Mouse (Mus musculus): ENCODE measurements at regions not wholly inside any gene's neighbourhood (a gene's known extent, or its start where the extent isn't known, plus 50 kb on each side); places are given as distances from the start of the nearest gene placed in this dataset.
"Not testable (repeated sequence)": the region's sequence is repeated elsewhere in the genome, so short reads cannot be mapped to it uniquely, and the experiment has no call there.

- H3K9ac ChIP-seq: no peak overlapping the region
- WGBS: 74% methylated on average over 6 of the region's 6 CpGs
Observed at GRCm38 (mm10) chr5:134046086-134046485, 53.4 kb upstream of the Castor2 start.

DNA sequence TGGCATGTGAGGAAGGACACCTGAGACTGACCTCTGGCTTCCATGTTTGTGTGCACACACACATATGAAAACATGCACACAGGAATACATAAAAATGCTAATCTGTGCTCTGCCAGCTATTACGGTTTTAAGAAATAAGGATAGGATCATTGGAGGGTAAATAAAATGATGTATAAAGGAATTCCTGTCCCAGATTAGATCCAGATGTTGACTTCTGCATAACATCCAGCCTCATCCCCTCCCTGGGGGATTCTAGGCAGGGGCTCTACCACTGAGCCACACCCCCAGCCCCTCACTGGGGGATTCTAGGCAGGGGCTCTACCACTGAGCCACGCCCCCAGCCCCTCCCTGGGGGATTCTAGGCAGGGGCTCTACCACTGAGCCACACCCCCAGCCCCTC lies 56.6 kb upstream of the Castor2 start:
- ATAC-seq (ENCODE audit: extremely low read depth, insufficient number of reproducible peaks, low FRiP score, low TSS enrichment); H3K27me3 ChIP-seq (replicated peaks); H3K4me1 ChIP-seq; H3K4me2 ChIP-seq; H3K9ac ChIP-seq; H3K4me3 ChIP-seq; H3K27ac ChIP-seq (replicated peaks); H3K36me3 ChIP-seq; H3K9me3 ChIP-seq: not testable (repeated sequence)
- 81% methylated on average over 1 of the region's 2 CpGs for WGBS

More at GRCm38 (mm10) chr5:134046086-134046485, 53.4 kb upstream of the Castor2 start:
- no peak for ATAC-seq (ENCODE audit: extremely low read depth, insufficient number of reproducible peaks, low FRiP score, low TSS enrichment)
- Histone ChIP-seq H3K4me2 (no peak overlapping the region), H3K36me3 (no peaks in the 10 kb centered on the region), H3K4me3 (no peak overlapping the region), H3K27me3 (replicated peaks) (no peaks in the 10 kb centered on the region), H3K27ac (replicated peaks) (no peak overlapping the region), H3K9me3 (peaks cover 12% of the 10 kb centered on the region), H3K4me1 (no peaks in the 10 kb centered on the region)

DNA sequence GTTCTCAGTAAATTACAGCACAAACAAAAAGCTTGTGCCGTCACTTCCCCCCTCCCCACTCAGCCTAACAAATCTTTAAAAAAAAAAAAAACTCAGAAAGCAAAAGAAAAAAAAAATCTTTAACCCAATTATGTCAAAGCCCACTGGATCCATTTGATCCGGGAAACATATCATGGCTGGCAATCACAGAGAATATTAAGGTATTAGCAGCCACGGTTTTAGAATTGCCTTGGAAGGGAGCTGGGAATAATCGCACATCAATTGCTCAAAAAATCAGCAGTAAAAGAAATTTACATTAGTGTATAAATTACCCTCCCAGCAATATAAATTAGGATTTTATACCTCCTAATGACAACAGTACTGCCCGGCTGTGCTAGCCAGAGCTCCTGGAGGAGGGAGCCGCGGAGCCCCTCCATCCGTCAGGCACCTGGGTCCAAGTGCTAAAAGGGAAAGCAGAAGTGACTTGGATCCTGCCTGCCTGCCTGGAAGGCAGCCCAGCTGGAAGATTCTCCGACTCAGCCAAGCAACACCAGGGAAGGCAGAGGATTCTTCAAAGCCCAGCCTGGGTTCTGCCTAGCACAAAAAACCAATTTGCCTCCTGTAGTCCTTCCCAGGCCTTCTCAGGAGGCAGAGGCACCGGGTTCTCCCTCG lies 72.1 kb upstream of the Castor2 start:
- no peak for ATAC-seq (ENCODE audit: extremely low read depth, insufficient number of reproducible peaks, low FRiP score, low TSS enrichment)
- H3K4me2 ChIP-seq: no peak overlapping the region

DNA sequence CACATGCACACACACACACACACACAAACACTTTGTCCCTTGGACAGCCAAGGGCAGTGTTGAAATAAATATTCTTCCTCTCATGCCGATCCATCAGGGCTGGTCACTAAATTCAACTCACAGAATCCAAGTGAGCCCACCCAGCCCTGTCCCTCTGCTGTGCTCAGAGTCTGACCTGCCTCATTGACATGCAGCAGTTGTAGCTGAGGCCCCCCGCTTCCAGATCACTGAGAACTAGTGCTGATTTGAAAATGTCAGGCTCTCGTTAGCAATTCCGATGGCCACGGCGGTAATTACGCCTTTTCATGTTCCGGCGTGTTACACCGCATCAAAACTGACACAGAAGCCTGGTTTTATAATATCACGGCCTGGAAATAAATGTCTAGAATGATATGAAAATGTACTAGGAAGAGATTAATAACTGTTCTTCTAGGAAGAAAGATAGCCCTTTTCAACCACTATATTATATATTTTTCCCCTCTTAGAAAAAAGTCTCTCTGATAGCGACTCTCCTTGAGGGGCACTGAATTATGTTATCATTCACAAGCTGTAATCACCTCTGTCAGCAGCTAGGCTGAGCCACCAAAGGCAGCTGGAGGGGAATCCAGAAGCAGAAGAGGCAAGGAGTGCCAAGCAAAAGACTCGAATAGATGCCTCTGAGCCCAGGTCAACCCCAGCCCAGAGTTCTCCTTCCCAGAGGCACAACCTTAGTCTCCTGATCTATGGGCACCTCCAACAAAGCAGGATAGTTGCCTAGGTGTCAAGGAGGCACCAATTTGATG lies 79.7 kb upstream of the Castor2 start:
- no peaks in the 10 kb centered on the region for H3K36me3 ChIP-seq
- no peak overlapping the region for H3K27ac ChIP-seq (replicated peaks)
- peaks cover 16% of the 10 kb centered on the region for H3K4me1 ChIP-seq
- WGBS: 56% methylated on average over 13 of the region's 13 CpGs
- peaks cover 8% of the 10 kb centered on the region for H3K9me3 ChIP-seq
- no peak overlapping the region for H3K4me2 ChIP-seq
- H3K27me3 ChIP-seq (replicated peaks): no peaks in the 10 kb centered on the region
- H3K4me3 ChIP-seq: no peak overlapping the region
- H3K9ac ChIP-seq: 0 out of 2 replicates have a peak overlapping the region, but pooled peaks have one; percentile 33
- no peak for ATAC-seq (ENCODE audit: extremely low read depth, insufficient number of reproducible peaks, low FRiP score, low TSS enrichment)

More for the DNA sequence above, 72.1 kb upstream of the Castor2 start:
- Histone ChIP-seq H3K4me3 (no peak overlapping the region), H3K27me3 (replicated peaks) (no peaks in the 10 kb centered on the region), H3K4me1 (peaks cover 7% of the 10 kb centered on the region; the same call in 1 of the 2 replicates), H3K36me3 (no peaks in the 10 kb centered on the region), H3K9ac (no peak overlapping the region), H3K27ac (replicated peaks) (no peak overlapping the region), H3K9me3 (no peaks in the 10 kb centered on the region)
- WGBS: 60% methylated on average over 11 of the region's 11 CpGs

- Histone ChIP-seq H3K9me3 (peaks cover 8% of the 10 kb centered on the region), H3K27ac (replicated peaks) (peak overlapping the region; percentile 71), H3K36me3 (no peaks in the 10 kb centered on the region), H3K27me3 (replicated peaks) (peaks cover 8% of the 10 kb centered on the region), H3K4me3 (no peak overlapping the region), H3K9ac (0 out of 2 replicates have a peak overlapping the region, but pooled peaks have one; percentile 50), H3K4me1 (peaks cover 25% of the 10 kb centered on the region), H3K4me2 (peak overlapping the region; percentile 38)
- ATAC-seq (ENCODE audit: extremely low read depth, insufficient number of reproducible peaks, low FRiP score, low TSS enrichment): peak; percentile 79
- 12% methylated on average over 13 of the region's 13 CpGs for WGBS
Observed at GRCm38 (mm10) chr5:134014257-134015163, 85.0 kb upstream of the Castor2 start.

DNA sequence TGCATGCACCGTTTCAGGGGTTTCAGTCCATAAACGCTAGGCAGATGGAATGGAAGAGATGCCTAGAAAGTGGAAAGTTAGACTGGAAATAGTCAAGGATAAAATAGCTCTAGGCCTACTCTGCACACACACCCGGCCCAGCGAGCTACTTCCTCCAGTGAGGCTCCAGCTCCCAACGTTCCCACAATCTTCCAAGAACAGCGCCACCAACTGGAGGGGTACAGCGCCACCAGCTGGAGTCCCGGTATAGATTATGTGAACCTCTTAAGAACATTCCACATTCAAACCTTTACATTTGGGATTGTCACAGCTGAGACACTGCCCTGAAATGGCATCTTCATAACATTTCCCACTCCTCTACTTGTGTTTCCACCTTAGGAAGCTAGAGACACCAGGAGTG lies 86.3 kb upstream of the Castor2 start:
- Histone ChIP-seq H3K4me1 (peaks cover 25% of the 10 kb centered on the region), H3K27me3 (replicated peaks) (peaks cover 20% of the 10 kb centered on the region), H3K4me3 (no peak overlapping the region), H3K9me3 (peaks cover 5% of the 10 kb centered on the region), H3K9ac (no peak overlapping the region), H3K4me2 (no peak overlapping the region), H3K27ac (replicated peaks) (peak overlapping the region; percentile 71), H3K36me3 (no peaks in the 10 kb centered on the region)
- no peak for ATAC-seq (ENCODE audit: extremely low read depth, insufficient number of reproducible peaks, low FRiP score, low TSS enrichment)
- 78% methylated on average over 8 of the region's 8 CpGs for WGBS

DNA sequence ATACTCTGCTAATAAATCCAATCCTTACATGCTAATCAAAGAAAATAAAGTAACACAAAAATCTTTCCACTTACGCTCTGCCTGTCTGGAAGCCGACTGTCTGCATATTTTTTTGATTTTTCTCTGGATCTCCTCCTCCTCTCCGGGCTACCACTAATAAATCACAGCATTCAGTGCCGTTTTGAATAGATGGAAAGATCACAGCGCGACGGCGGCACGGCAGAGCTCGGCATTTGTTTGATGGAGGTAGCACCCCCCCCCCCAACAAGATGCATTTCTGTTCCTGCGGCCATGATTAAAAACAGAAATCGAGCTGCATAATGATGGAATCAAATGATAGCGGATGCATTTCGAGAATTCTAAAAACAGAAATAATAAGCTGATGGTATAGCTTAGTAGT lies 89.7 kb upstream of the Castor2 start:
- Histone ChIP-seq H3K36me3 (no peaks in the 10 kb centered on the region), H3K9me3 (no peaks in the 10 kb centered on the region), H3K27ac (replicated peaks) (no peak overlapping the region), H3K4me3 (no peak overlapping the region), H3K9ac (no peak overlapping the region), H3K27me3 (replicated peaks) (peaks cover 23% of the 10 kb centered on the region), H3K4me1 (peaks cover 28% of the 10 kb centered on the region), H3K4me2 (no peak overlapping the region)
- 85% methylated on average over 14 of the region's 14 CpGs for WGBS
- ATAC-seq (ENCODE audit: extremely low read depth, insufficient number of reproducible peaks, low FRiP score, low TSS enrichment): no peak

- no peak overlapping the region for H3K4me3 ChIP-seq
- H3K27me3 ChIP-seq (replicated peaks): peaks cover 29% of the 10 kb centered on the region
- no peaks in the 10 kb centered on the region for H3K36me3 ChIP-seq
- no peaks in the 10 kb centered on the region for H3K9me3 ChIP-seq
- ATAC-seq (ENCODE audit: extremely low read depth, insufficient number of reproducible peaks, low FRiP score, low TSS enrichment): no peak
- no peak overlapping the region for H3K27ac ChIP-seq (replicated peaks)
- no peak overlapping the region for H3K4me2 ChIP-seq
- H3K4me1 ChIP-seq: peaks cover 11% of the 10 kb centered on the region
- WGBS: 13% methylated on average over 3 of the region's 3 CpGs
- no peak overlapping the region for H3K9ac ChIP-seq
Observed at GRCm38 (mm10) chr5:134007127-134007771, 92.3 kb upstream of the Castor2 start.

- no peaks in the 10 kb centered on the region for H3K9me3 ChIP-seq
- 7% methylated on average over 14 of the region's 14 CpGs for WGBS
- peaks cover 11% of the 10 kb centered on the region for H3K4me1 ChIP-seq
- peak overlapping the region; percentile 33 for H3K4me3 ChIP-seq
- H3K9ac ChIP-seq: no peak overlapping the region
- ATAC-seq (ENCODE audit: extremely low read depth, insufficient number of reproducible peaks, low FRiP score, low TSS enrichment): peak; percentile 45; the same call in 1 of the 2 replicates
- peaks cover 29% of the 10 kb centered on the region for H3K27me3 ChIP-seq (replicated peaks)
- no peaks in the 10 kb centered on the region for H3K36me3 ChIP-seq
- peak overlapping the region; percentile 66 for H3K4me2 ChIP-seq
- H3K27ac ChIP-seq (replicated peaks): no peak overlapping the region
Observed at GRCm38 (mm10) chr5:134006470-134007126, 92.9 kb upstream of the Castor2 start.

- H3K4me1 ChIP-seq: peaks cover 11% of the 10 kb centered on the region
- 54% methylated on average over 3 of the region's 3 CpGs for WGBS
- H3K4me2 ChIP-seq: no peak overlapping the region
- H3K27ac ChIP-seq (replicated peaks): no peak overlapping the region
- no peaks in the 10 kb centered on the region for H3K9me3 ChIP-seq
- no peak for ATAC-seq (ENCODE audit: extremely low read depth, insufficient number of reproducible peaks, low FRiP score, low TSS enrichment)
- H3K36me3 ChIP-seq: no peaks in the 10 kb centered on the region
- no peak overlapping the region for H3K4me3 ChIP-seq
- H3K9ac ChIP-seq: no peak overlapping the region
- peaks cover 29% of the 10 kb centered on the region for H3K27me3 ChIP-seq (replicated peaks)
Observed at GRCm38 (mm10) chr5:134006001-134006400, 93.5 kb upstream of the Castor2 start.

Measured in heart, embryonic 13.5 days (tissue).